Mouse (Mus musculus) CH12.LX (cell line): ENCODE measurements around the gene Arl14.

Experiments
- CHD2 ChIP-seq: IDR thresholded peaks from 2 replicates; pipeline ENCODE4 v1.6.1; 2011; ENCODE audit warnings: low read length, improper control_type of control experiment
- CTCF ChIP-seq, 2 experiments: IDR thresholded peaks in 1 of 2; conservative IDR thresholded peaks in 1 of 2; 2 replicates each; pipeline ENCODE4 v1.5.1; 2011 to 2012; ENCODE audit warnings: low read depth in 2 of 2, low read length in 2 of 2, improper control_type of control experiment in 1 of 2, inconsistent platforms in 1 of 2, mild to moderate bottlenecking in 1 of 2, moderate library complexity in 1 of 2
- MEF2A ChIP-seq: IDR thresholded peaks from 2 replicates; pipeline ENCODE4 v1.6.1; 2014; ENCODE audit warnings: low read depth, mild to moderate bottlenecking, inconsistent platforms, low read length, improper control_type of control experiment, borderline replicate concordance
- POLR2AphosphoS2 ChIP-seq: IDR thresholded peaks from 2 replicates; pipeline ENCODE4 v1.6.1; 2011; ENCODE audit warnings: low read depth, low read length, improper control_type of control experiment
- SIN3A ChIP-seq: IDR thresholded peaks from 2 replicates; pipeline ENCODE4 v1.6.1; 2012; ENCODE audit warnings: low read length, improper control_type of control experiment, inconsistent platforms
- USF1 ChIP-seq: IDR thresholded peaks from 2 replicates; pipeline ENCODE4 v1.6.1; 2014; ENCODE audit warnings: low read depth, mild to moderate bottlenecking, inconsistent platforms, low read length, improper control_type of control experiment

DNA sequence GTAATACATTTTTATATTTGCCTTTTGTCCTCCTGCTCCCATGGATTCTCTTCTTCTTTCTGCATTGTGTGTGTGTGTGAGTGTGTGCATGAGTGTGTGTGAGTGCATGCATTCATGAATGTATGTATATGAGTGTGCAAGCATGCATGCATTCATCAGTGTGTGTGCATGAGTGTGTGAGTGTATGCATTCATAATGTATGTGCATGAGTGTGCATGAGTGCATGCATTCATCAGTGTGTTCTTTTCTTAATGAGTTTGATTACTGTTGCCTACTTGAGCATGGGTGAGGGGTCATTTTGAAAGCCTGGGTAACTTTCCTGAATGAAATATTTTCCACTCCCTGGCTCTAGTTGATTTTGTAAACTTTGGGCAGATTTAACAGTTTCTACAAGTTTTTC lies 44.3 kb upstream of the Arl14 start:
- TF ChIP-seq POLR2AphosphoS2 (no peak), MEF2A (no peak), USF1 (no peak), CTCF (conservative IDR thresholded peaks at IDR 0.05 in 1 of 2, IDR thresholded peaks at IDR 0.05 in 1 of 2; ENCODE audit: low read depth in 2 of 2, low read length in 2 of 2) (no peak), CHD2 (no peak), SIN3A (no peak)
